Mouse (Mus musculus) cerebellum, adult 2 months (tissue): ENCODE measurements around the gene Inpp5b. TPM values are rescaled to one million over a fixed set of nuclear protein-coding genes. Genes with fewer than 3 reads are reported as not detected.

Experiments used
- DNase-seq, 2 experiments: peaks; one replicate each; pipeline ENCODE4 v3.0.0; 2021
- H3K27ac ChIP-seq: fragments of 200-500 bp; 2 replicates; pipeline ENCODE4 v1.5.1; 2012; ENCODE audit warnings: low read length, control low read depth, inconsistent platforms; ENCODE audit not compliant: insufficient read depth
- H3K27me3 ChIP-seq: fragments of 200-500 bp; 2 replicates; pipeline ENCODE4 v1.6.1; 2012; ENCODE audit warnings: inconsistent platforms, mild to moderate bottlenecking, low read length, moderate library complexity; ENCODE audit not compliant: control insufficient read depth, insufficient read depth
- H3K4me1 ChIP-seq: fragments of 200-500 bp; 2 replicates; pipeline ENCODE4 v1.6.1; 2011; ENCODE audit warnings: low read length; ENCODE audit not compliant: control insufficient read depth, insufficient read depth
- H3K4me3 ChIP-seq: fragments of 200-500 bp; replicated peaks from 2 replicates; pipeline ENCODE3; 2011; ENCODE audit warnings: mild to moderate bottlenecking, low read depth, low read length, control low read depth; ENCODE audit not compliant: insufficient read depth
- CTCF ChIP-seq: fragments of 200-500 bp; IDR thresholded peaks from 2 replicates; pipeline ENCODE4 v1.5.1; 2011; ENCODE audit warnings: low read depth, mild to moderate bottlenecking, control low read depth, low read length, moderate library complexity, borderline replicate concordance; ENCODE audit not compliant: insufficient read depth
- POLR2A ChIP-seq: fragments of 200-500 bp; IDR thresholded peaks from 2 replicates; pipeline ENCODE4 v1.6.1; 2011; ENCODE audit warnings: low read length, control low read depth, borderline replicate concordance; ENCODE audit not compliant: insufficient read depth
- WGBS: fragments of 180-500 bp; shearing (Covaris S2); methylation state at CpG from one replicate; pipeline ENCODE4 v1.1.7; 2018; 5-methylcytosine and 5-hydroxymethylcytosine counted together
- polyA plus RNA-seq: library from polyadenylated mRNA; depleted of rRNA; stranded (reverse); fragments of >200 nt; gene quantifications from 2 replicates; pipeline ENCODE4 v1.2.3, GENCODE M21; 2012

Gene Inpp5b
- polyA plus RNA-seq, 1 experiment = 92.4 TPM

DNA sequence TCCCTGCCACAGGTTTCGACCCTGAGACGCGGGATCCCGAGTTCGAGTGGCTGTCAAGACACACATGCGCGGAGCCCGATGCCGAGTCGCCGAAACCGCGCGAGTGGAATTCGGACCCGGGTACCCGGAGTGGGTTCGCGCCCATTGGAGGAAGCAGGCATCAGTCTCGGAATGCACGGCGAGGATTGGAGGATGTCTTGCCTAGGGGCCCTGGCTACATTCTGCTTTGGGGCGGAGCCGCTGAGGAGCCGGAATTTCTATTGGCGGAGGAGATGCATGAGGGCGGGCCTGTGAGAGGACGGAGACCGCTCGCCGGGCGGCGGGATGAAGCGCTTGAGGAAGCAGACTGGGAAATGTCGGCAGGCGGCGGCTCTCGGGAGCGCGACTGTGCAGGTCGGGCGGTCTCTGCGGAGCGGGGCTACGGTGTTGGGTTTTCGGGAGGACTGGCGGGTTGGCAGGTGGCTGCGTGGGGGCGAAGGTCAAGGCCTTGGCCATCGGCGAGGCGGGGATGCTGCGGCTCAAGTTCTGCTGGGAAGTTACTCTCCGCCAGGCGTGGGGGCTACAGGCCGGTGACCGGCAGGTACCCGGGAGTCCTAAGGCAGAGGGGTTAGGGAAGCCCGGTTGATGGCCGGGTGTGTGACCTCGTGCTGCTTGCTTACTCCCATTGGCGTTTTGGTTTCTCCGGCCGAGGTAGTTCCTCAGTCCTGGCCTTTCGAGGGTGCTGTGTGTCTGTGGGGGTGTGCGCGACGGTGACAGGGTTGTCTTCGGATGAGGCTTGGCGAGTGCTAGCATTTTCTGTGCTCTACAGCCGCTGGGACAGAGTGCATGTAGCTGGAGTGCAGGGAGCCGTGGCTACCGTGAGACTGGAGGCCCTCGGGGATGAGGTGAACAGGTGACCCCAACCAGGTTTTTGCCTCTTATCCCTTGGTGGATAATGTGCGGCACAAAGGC, 9.9 kb downstream of the Inpp5b start:
- under 1% methylated on average over 74 of the region's 75 CpGs for WGBS
- Histone ChIP-seq H3K4me1 (peaks cover 7% of the 10 kb centered on the region), H3K27ac (no peak overlapping the region), H3K4me3 (peak overlapping the region; percentile 61), H3K27me3 (no peaks in the 10 kb centered on the region)
- peak; percentile 25; the same call in 1 of the 2 replicates for TF ChIP-seq POLR2A
- no peak for TF ChIP-seq CTCF
- peak; percentile 99 for DNase-seq

DNA sequence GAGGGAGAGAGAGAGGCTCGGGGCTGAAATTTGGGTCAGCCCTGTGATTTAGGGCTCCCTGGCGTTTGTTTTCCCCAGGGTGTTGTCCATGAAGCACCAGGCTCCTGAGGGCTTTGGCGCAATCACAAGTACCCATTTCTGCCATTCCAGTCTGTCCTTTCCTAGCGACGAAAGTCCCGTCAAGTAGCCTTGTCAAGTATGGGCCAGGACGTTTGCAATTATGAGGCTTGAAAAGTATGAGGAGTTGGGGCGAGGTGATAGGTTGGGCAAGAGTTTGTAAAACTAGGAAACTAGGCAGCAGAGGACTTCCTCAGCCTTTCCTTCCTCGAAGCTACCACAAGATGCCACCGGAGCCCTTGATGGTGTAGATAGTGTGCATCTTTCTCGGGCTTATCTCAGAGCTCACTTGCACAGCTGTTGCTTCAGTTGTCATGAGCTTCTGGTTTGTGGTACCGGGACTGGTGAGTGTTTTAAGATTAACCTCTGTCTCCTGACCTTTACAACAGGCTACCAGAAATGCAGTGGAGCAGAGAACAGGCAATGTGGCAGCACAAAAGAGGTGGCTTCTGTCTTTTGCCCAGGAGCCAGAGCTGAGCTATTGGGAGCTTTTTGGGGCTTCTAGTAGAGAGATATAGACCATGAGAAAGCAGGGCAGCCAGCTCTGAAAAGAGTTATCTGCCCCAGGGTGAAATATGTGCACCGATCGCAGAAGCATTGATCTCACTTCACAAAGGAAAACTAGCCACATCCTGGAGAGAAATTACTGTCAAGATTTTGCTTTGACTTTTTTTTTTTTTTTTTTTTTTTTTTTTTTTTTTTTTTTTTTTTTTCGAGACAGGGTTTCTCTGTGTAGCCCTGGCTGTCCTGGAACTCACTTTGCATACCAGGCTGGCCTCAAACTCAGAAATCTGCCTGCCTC, 10.9 kb downstream of the Inpp5b start:
- H3K4me3 ChIP-seq = peak overlapping the region; percentile 61
- no peaks in the 10 kb centered on the region for H3K27me3 ChIP-seq
- no peak for DNase-seq
- peaks cover 7% of the 10 kb centered on the region for H3K4me1 ChIP-seq
- no peak for TF ChIP-seq POLR2A
- TF ChIP-seq CTCF = no peak
- no peak overlapping the region for H3K27ac ChIP-seq
- WGBS = 18% methylated on average over 15 of the region's 15 CpGs

GRCm38 (mm10) chr4:124755526-124755925, 13.9 kb downstream of the Inpp5b start:
- TF ChIP-seq POLR2A (no peak), CTCF (no peak)
- DNase-seq = no peak
- Histone ChIP-seq H3K27me3 (no peaks in the 10 kb centered on the region), H3K4me3 (no peak overlapping the region), H3K27ac (no peak overlapping the region), H3K4me1 (peaks cover 10% of the 10 kb centered on the region)
- 56% methylated on average over 7 of the region's 7 CpGs for WGBS

- TF ChIP-seq CTCF (no peak), POLR2A (no peak)
- no peaks in the 10 kb centered on the region for H3K27me3 ChIP-seq
- H3K27ac ChIP-seq = no peak overlapping the region
- 53% methylated on average over 7 of the region's 7 CpGs for WGBS
- H3K4me3 ChIP-seq = no peak overlapping the region
- no peak for DNase-seq
- peaks cover 6% of the 10 kb centered on the region; the same call in 1 of the 2 replicates for H3K4me1 ChIP-seq
These were observed 17.7 kb downstream of the Inpp5b start for GRCm38 (mm10) chr4:124759305-124759811.

- Histone ChIP-seq H3K27ac (no peak overlapping the region), H3K27me3 (no peaks in the 10 kb centered on the region), H3K4me1 (peaks cover 12% of the 10 kb centered on the region), H3K4me3 (no peak overlapping the region)
- no peak for DNase-seq
- no peak for TF ChIP-seq CTCF
- TF ChIP-seq POLR2A = no peak
- WGBS = 49% methylated on average over 1 of the region's 1 CpGs
These were observed 19.6 kb downstream of the Inpp5b start for GRCm38 (mm10) chr4:124761201-124761600.

DNA sequence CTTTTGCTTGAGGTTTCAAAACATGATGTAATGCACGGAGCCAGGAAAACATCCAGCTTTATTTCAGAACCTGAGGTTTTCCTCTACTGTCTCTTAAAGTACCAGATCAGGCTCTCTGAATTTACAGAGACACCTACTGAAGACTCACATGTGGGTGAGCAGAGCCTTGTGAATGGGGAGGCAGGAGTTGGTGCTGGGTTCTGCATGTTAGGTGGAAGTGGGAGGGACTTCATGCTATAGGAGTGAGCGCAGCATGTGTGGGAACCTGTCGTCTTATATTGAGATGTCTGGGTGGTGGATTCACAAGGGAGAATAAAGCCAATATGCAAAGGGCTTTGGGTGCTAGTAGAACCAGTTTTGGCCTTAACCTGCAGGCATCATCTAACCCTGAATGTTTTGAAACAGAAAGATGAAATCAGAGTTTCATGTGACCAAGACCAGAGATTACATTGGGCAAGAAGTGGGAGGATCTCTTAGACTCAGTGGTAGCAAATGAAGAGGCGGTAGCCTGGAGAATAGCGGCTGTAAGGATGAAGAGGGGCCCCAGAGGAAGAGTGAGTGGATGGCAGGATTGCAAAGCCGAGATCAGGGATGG, 21.3 kb downstream of the Inpp5b start:
- H3K4me3 ChIP-seq = no peak overlapping the region
- H3K4me1 ChIP-seq = peaks cover 22% of the 10 kb centered on the region
- DNase-seq = no peak
- H3K27me3 ChIP-seq = no peaks in the 10 kb centered on the region
- H3K27ac ChIP-seq = no peak overlapping the region
- WGBS = 86% methylated on average over 6 of the region's 6 CpGs
- TF ChIP-seq POLR2A (no peak), CTCF (no peak)
